Mouse (Mus musculus) cerebellum, adult 2 months (tissue): Measurements from ENCODE around the gene Inpp5a.

Experiments used
- CTCF ChIP-seq: fragments of 200-500 bp; IDR thresholded peaks from 2 replicates; pipeline ENCODE4 v1.5.1; 2011; ENCODE audit warnings: low read depth, mild to moderate bottlenecking, control low read depth, low read length, moderate library complexity, borderline replicate concordance; ENCODE audit not compliant: insufficient read depth
- POLR2A ChIP-seq: fragments of 200-500 bp; IDR thresholded peaks from 2 replicates; pipeline ENCODE4 v1.6.1; 2011; ENCODE audit warnings: low read length, control low read depth, borderline replicate concordance; ENCODE audit not compliant: insufficient read depth

- no peak for TF ChIP-seq CTCF
- no peak for TF ChIP-seq POLR2A
Measured at GRCm38 (mm10) chr7:139437471-139437870, 48.6 kb downstream of the Inpp5a start.
